Mouse (Mus musculus) heart, postnatal 36 days (tissue): Measurements from ENCODE around the gene Nipal1. TPM values are rescaled to one million over a fixed set of nuclear protein-coding genes. Genes with fewer than 3 reads are reported as not detected.
A peak's percentile ranks its signal among the peaks of the same experiment; 100 is the strongest.

Source experiments
- DNase-seq, 2 experiments: peaks; one replicate each; pipeline ENCODE4 v3.0.0; 2021 to 2022
- intact Hi-C: fragments of 180-260 bp; cut with DNase I; formaldehyde crosslinking; loops from one replicate; pipeline ENCODE4 v1.15.1; 2025
- total RNA-seq, 2 experiments: library from RNA; stranded (reverse); gene quantifications; 2 replicates each; pipeline ENCODE4 v1.2.3; 2021

The Nipal1 gene
- total RNA-seq, 2 experiments from 2014 or later: not detected

DNA sequence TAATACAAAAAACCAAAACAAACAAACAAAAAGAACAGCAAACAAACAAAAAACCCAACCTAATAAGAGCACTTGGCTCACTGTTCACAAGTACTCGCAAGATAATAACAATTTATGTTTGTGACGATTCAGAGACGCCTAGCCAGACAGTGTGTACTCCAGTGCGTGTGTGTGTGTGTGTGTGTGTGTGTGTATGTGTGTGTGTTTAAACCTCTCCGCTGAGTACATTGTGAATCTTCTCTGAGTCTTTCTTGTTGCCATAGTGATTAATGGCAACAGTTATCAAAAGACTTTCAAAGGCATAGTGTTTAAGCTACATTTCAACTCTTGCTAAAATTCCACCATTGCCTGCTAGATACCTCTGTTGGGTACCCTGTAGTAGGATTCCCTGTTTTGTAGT is 16.5 kb downstream of the Nipal1 start:
- intact Hi-C loops: loop anchor here (2.0 kb wide), 2 partner anchors 47 to 95 kb away; no protein-coding TSS in a partner anchor
- DNase-seq: no peak

DNA sequence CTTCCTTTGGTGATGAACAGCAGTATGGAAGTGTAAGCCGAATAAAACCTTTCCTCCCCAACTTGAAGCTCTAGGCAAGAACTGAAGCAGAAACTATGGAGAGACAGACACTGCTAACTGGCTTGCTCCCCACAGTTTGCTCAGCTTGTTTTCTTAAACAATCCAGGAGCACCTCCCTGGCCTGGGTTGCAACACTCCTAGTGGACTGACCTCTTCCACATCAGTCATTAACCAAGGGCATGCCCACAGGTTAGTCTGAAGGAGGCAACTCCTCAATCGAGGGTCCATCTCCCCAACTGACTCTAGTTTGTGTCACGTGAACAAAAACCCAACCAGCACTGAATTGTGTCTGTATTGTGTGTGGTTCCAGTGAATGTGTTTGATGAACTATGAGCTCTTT is 17.3 kb downstream of the Nipal1 start:
- intact Hi-C loops: loop anchor here (2.0 to 5.0 kb wide), 3 partner anchors 46 to 407 kb away; no protein-coding TSS in a partner anchor
- no peak for DNase-seq

DNA sequence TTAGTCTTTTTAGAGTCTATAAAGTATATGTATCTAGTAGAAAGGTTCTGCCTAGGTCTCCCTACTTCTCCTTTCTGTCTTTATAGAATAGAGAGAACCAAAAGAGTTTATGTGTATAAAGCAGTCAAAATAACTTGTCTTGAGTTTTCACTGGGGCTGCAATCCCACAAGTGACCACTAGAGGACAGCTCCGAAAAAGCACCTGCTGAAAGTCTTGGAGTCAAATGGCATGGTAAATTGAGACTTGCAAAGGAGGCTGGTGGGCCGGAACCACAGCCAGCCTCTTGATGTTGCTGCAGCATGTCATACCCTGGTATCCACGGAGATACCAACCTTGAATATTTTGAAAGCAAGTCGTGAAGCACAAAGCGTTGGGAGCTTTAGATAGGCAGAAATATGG is 17.7 kb downstream of the Nipal1 start:
- peak; percentile 38 to 63 for DNase-seq
- intact Hi-C loops: loop anchor here (2.0 to 5.0 kb wide), 3 partner anchors 46 to 407 kb away; no protein-coding TSS in a partner anchor

DNA sequence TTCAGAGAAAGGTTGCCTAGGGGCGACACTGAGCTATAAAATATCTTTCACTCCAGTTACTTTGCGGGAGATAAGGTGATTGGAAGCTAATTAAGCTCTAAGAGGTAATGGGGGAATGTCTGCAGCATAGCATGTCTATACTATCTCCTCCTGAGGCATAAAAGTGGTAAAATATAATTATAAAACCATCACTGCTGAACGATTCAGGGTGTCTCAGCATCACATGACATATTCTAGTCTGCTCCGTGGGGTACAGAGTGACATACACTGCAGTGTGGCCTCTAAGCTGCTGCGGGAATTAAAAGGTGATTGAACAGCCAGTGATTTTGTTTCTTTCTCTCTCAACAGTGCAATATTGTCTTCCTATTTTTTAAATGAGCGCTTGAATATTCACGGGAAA is 18.8 kb downstream of the Nipal1 start:
- intact Hi-C loops: loop anchor here (5.0 kb wide), 1 partner anchor 406 kb away; no protein-coding TSS in a partner anchor
- DNase-seq: no peak

DNA sequence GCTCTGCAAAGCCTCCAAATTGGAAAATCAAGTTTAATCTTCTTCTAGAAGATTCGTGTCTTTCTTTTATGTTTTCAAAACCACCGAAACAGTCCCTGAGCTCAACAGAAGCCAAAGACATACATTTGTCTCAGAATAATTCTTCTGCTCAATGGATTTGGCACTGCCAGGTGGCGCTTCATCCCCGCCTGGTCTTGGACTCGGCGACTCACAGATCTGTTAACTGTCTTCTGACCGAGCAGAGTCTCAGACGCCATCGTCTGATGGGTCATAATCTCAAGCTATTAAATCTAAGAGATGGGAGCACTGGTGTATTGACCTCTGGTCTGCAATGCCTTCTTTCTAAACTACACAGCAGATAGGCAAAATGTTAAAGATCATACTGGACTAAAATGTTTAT is 20.8 kb downstream of the Nipal1 start:
- DNase-seq: no peak
- intact Hi-C loops: loop anchor here (5.0 kb wide), 1 partner anchor 404 kb away; no protein-coding TSS in a partner anchor

DNA sequence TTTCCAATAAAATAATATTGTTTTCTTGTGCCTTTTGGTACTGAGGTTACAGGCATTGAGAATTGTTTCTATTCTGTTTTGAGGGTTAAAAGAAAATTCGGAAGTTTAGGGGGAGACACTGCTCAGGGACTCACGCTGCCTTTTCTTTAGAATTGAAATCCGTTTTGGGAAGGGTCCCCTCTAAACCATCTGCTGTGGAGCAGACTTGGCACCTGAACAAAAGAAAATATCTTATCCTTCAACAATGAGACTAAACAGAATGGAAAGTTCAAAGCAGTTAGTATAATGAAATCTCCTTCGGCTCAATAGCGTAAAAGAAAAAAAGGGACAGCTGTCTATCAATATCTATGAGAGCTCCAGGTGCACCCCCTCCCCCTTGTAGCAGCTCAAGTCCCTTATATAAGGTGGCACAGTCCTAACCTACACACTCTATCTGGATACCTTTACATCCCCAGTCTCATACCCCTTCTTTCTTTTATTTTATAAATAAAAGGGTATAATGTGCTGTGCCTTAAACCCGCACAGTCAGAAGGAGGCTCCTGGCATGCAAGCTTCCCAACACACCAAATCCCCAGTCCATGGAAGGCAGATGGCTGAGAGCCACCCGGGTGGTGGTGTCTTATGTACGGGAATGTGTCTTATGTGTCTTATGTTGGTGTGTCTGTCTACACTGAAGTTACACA is 23.6 kb downstream of the Nipal1 start:
- DNase-seq: no peak

DNA sequence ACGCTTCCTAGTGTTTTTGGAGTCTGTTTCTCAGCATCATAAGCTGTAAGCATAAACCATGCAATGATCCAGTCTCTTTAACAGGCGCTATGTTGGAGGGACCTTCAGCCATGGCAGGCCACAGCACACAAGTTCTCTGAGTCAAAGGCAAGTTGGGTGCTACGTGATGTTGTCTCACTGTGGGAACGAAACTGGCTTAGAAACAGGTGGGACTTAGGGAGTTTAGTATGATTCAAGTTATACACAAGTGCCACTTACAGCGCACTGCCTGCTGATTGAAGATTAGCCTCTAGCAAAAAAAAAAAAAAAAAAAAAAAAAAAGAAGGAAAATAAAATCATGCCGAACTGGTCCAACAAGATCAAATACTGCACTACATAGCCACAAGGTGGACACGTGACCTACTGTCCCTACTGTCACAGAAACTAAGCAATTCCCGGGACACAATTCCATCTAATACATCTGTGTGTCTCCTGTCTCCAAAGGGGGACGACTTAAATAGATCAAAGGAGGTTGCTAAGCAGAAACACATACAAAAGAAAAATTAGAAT is 27.5 kb downstream of the Nipal1 start:
- intact Hi-C loops: no loop called here
- DNase-seq: no peak

More for the DNA sequence above, 23.6 kb downstream of the Nipal1 start:
- intact Hi-C loops: no loop called here

DNA sequence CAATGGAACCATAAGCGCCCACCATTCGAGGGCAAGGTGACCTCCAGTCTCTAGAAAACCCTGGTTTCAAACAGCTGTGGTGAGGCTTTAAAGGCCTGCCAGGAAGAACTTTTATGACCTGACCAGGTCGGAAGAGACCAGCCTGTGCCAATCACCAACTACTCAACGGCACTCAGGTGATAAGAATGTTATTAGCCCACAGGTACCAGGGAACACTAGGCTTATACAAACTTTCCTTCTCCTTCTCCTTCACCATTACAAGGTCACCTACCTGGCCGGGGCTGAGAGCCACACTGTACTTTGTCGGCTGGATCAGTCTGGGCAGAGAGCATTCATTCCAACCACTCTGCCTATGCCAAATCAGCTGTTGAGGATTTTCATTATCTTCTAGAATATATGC is 33.9 kb downstream of the Nipal1 start:
- no peak for DNase-seq
- intact Hi-C loops: no loop called here

DNA sequence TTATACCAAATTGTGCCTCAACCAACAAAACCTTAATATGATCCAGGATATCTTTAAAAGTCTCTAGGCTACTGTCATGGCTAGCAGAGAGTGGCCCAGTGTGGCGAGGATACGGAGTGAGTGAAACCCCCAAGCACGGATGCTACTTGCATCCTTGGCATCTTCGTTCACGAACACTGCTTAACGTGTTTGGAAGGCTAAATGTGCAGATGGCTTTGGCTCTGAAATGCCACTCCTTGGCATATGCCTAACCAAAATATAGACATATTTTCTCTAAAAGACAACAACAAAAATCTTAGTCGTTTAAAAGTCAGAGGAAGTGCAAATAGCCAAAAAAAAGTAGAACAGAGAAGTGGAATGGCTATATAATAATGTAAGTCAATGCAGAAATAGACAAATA is 42.0 kb downstream of the Nipal1 start:
- intact Hi-C loops: no loop called here
- no peak for DNase-seq

DNA sequence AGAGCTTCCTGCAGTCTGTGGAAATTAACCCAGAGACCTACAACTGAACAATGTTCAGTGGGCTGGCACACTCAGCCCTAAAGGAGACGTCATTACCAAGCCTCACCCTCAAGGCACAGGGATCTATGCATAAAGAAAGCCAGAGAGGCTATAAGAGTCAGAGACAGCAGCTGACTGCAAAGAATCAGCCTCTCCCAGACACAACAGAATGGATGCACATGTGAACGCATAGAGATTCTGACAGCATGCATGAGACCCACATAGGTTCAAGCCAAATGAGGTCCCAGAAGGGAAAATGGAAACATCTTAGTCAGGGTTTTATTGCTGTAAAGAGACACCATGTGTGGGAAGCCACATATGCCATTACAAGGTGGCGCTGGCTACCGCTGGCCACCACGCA is 42.9 kb downstream of the Nipal1 start:
- DNase-seq: no peak
- intact Hi-C loops: no loop called here

DNA sequence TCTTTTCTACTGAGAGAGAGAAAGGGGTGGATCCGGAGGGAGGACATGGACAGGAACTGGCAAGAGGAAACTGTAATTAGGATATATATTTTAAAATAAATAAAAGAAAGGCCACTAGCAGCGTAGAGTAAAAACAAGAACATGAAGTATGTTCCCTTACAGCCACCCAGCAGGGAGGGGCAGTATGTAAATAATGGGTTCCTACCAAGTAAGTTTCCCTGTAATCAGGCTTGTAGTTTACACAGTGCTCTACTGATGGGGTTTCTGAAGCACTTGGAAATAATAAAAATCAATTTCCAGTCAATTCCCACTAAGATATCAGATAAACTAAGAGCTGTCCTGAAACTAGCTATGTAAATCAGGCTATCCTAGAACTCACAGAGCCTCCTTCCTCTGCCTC is 47.1 kb downstream of the Nipal1 start:
- intact Hi-C loops: no loop called here
- no peak for DNase-seq

DNA sequence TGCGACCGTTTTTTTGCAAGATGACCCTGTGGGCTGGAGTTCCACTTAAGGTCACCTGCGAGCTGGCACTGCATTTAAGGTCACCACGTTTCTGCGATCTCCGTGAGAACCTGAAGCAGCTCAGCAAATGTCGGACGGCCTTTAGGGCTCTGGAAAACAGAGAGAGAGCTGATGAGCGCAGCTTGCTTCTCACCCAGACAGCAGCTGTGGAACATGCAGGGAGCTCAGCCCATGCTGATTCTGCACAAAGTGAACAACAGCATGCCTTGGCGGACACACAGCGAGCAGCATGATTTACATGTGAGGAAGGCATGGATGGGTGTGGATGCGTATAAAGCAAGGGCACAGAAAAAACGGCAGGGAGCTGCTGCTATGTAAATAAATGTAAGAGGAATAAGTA is 48.9 kb downstream of the Nipal1 start:
- DNase-seq: no peak
- intact Hi-C loops: no loop called here

DNA sequence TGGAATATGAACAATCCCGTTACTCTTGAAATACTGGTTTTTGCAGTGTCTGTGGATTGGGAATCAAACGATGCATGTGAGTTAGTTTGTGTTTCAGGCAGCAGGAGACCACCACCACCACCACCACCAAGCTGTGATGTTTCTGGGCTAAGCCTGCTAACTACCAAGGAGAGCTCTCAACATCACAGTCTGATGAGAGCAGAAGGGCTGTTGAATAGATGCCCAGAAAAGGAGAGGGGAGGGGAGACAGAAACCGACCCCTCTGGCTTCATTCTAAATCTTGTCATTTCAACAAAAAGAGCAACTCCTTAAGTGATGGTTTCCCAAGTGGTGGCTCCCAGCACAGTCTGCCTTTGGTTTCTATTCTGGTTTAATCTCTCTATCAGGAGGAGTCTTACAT is 50.7 kb downstream of the Nipal1 start:
- intact Hi-C loops: no loop called here
- DNase-seq: no peak

DNA sequence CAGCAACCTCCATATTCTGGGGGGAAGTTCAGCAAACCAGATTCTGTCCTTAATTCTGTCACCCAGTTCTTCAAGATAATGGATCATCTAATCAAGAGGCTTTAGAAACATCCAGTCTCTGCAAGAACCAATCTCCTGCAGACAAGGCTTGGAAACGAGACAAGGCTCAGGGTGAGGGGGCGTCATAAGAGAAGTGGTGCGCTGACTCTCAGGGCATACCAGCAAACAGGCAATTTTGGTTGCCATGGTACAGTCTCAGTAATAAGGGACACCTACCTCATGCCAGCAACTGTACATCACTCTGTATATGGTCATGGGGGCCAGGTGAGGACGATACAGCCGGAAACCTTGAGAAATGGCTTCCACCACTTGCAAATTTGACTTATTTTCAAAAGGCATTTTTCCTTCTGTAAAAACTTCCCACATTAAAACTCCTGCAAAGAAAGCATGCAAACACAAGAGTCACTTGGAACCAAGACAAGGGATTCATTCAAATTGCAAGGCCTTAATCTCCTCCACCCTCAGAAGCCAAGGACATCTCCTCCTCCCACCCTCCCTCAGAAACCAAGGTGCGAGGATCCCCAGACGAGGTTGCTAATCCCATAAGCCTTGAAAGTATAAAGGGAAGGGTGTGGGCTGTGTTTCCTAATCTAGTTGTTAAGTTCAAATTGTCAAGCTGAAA is 51.4 kb downstream of the Nipal1 start:
- no peak for DNase-seq
- intact Hi-C loops: no loop called here

DNA sequence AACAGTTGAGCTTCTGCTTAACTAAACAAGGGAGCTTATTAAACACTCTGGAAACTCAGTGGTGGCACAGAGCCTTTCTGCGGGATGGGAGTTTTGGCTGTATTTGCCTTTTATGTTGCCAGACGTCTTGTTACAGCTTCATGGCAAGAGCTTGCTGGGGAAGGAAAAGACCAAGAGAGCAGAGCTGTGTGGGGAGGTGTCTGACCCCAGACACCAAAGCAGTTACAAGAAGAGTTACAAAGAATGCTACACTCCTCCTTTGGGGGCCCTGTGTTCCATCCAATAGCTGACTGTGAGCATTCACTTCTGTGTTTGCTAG is 51.9 kb downstream of the Nipal1 start:
- intact Hi-C loops: no loop called here

DNA sequence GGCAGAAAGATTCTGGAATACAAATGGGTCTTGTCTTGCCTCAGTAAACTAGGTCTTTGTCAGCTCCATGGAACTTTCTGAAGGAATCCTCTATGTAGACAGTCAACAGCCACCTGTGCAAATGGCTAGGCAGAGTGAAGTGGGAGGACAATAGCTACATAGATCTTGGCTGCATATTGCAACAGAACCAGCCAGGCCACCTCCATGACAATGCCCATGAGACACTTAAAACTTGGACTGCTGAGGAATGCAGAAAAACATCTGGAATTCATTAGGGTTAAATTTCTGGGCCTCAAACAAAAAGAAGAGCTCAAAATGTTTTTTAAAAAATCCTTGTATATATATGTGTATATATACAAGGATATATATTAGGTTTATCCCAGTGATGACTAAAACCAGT is 54.6 kb downstream of the Nipal1 start:
- intact Hi-C loops: no loop called here
- no peak for DNase-seq

More for the DNA sequence above, 51.9 kb downstream of the Nipal1 start:
- DNase-seq: no peak

DNA sequence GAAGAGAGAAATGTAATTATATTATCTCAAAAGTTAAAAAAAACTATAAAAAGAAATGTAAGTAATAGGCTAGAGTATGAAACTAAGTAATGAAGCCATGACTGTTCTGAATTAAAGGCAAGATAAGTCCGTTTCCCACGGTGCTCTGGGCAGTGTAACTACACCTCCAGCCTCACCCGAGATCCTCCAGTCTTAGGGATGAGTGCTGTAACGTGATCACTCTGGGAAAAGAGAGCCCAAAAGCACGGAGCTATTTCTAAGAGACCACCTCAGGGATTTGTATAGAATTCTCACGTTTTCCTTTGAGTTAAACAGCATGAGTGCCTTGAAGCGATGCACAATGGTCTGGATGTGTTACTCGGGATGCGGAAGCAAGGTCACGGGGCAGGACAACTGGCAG is 58.5 kb downstream of the Nipal1 start:
- no peak for DNase-seq
- intact Hi-C loops: no loop called here

DNA sequence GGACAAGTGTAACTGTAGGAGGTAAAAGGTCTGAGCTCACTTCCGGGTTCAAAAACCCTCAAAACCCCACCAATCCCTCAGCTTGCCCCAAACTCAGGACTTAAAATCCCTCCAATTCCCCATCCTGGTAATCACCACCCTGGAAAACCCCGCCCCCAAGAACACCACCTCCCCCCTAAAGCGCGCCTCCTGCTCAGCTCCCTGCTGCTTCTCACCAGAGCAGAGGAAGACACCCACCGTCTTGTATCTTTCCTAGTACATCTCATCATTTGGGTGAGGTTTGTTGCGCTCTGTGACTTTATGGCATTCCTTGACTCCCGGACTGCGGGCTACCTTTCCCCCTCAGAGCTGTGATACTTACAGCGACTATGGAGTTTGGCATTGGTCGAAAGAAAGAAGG is 59.1 kb downstream of the Nipal1 start:
- intact Hi-C loops: no loop called here
- DNase-seq: no peak

DNA sequence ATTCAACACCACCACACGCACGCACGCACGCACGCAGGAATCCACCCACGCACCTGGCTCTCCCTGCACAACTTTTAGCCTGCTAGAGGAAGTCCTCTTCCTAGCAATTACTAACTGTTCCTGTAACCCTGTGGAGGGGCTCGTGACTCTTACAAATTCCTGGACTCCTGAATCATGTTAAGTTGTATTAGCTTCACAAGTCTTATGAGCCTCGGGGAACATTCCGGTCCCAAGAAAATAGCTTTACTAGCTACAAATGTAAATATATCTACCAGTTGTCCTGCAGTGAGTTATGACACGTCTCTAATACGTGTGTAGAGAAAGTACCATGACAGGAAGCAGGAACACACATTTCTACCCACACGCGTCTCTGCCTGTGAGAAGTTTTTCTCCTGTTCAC is 61.9 kb downstream of the Nipal1 start:
- intact Hi-C loops: no loop called here
- DNase-seq: no peak

DNA sequence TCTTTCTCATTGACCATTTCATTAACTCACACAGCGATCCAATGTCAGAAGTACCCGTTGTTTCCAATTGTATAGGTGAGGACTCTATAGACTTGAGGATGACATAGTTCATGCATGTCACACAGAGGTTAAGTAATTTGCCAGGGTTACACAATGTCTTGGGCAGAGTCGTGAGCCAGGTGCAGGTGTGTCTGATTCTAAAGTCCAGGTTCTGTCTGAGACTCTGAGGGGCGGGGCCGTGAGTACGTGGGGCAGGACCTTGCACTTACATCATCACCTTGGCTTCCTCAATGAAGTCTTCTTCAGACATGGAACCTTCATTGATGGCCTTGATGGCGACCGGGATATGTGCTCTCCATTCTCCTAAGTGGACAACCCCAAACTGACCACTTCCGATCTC is 62.4 kb downstream of the Nipal1 start:
- no peak for DNase-seq
- intact Hi-C loops: loop anchor here (2.0 kb wide), 2 partner anchors 45 to 359 kb away; no protein-coding TSS in a partner anchor

DNA sequence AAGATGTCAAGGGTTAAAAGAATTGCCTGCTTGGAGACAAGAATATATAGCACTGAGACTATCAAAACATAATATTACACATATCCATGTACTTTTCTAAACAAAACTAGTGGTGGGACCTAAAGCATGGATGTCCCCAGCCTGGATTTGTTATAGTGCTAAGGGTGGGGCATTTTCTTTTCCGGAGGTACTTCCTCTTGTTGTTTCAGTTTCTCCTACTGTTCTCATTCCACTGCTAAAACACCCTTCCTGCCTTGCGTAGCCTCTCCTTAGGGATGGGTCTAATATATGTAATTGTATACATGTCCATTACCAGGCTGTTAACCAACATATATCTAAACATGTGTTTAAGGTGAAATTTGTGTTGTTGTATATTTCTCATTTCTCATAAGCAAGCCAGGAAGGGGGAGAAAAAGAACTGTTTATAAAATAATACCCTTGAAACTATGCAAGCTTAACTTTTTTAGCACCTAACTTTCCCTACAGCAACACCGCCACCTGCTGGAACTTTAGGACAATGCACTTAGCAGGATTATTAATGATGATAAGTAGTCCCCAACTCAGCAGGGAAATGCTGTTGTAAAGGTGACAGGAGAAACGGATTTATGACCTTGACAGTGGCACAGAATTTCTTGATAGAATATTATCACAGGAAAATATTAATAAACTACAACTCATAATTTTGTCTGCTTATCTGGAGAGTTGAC is 63.1 kb downstream of the Nipal1 start:
- DNase-seq: peak; percentile 47 to 69
- intact Hi-C loops: loop anchor here (2.0 kb wide), 2 partner anchors 46 to 360 kb away; no protein-coding TSS in a partner anchor
